Mouse (Mus musculus) cerebellum, postnatal 4 days (tissue): Measurements from ENCODE around the gene Ofd1.

ENCODE experiments used
- DNase-seq, 2 experiments: peaks; one replicate each; pipeline ENCODE4 v3.0.0; 2022; ENCODE audit warnings: low spot score in 2 of 2, mixed read lengths in 1 of 2

Gene Ofd1

GRCm38 (mm10) chrX:166440616-166441063, at the start of gene Ofd1:
TSS of gene Ofd1 (minus strand) at chrX:166440704.
- DNase-seq: peak; percentile 62 to 87

GRCm38 (mm10) chrX:166479365-166479983, 39.0 kb upstream of the Ofd1 start, which contains the start of gene Rab9:
TSS of gene Rab9 (minus strand) at chrX:166479867.
- DNase-seq: peak; percentile 66 to 84

- peak in 1 of 2 experiments; percentile 3 for DNase-seq
Observed at GRCm38 (mm10) chrX:166478631-166479364, 38.3 kb upstream of the Ofd1 start.

GRCm38 (mm10) chrX:166477393-166477792, 36.9 kb upstream of the Ofd1 start:
- no peak for DNase-seq

- DNase-seq: no peak
Observed at GRCm38 (mm10) chrX:166472612-166473011, 32.1 kb upstream of the Ofd1 start.

- DNase-seq: no peak
Observed at GRCm38 (mm10) chrX:166468321-166468720, 27.8 kb upstream of the Ofd1 start.

- DNase-seq: no peak
Observed at GRCm38 (mm10) chrX:166455525-166455924, 15.0 kb upstream of the Ofd1 start.

- no peak for DNase-seq
Observed at GRCm38 (mm10) chrX:166454331-166454730, 13.8 kb upstream of the Ofd1 start.

- no peak for DNase-seq
Observed at GRCm38 (mm10) chrX:166453532-166453931, 13.0 kb upstream of the Ofd1 start.

- DNase-seq: no peak
Observed at GRCm38 (mm10) chrX:166444552-166444951, 4.0 kb upstream of the Ofd1 start.

- DNase-seq: no peak
Observed at GRCm38 (mm10) chrX:166440036-166440615, 378 bp downstream of the Ofd1 start, which contains the start of gene Trappc2. TSS of gene Trappc2 (plus strand) at chrX:166440574.

- no peak for DNase-seq
Observed at GRCm38 (mm10) chrX:166434812-166435211, 5.7 kb downstream of the Ofd1 start.

GRCm38 (mm10) chrX:166416196-166416595, 24.3 kb downstream of the Ofd1 start:
- DNase-seq: peak in 1 of 2 experiments; percentile 9

GRCm38 (mm10) chrX:166407865-166408264, 32.6 kb downstream of the Ofd1 start:
- DNase-seq: no peak

GRCm38 (mm10) chrX:166393753-166394152, 46.8 kb downstream of the Ofd1 start:
- DNase-seq: no peak

GRCm38 (mm10) chrX:166386656-166387055, 53.8 kb downstream of the Ofd1 start:
- no peak for DNase-seq

- DNase-seq: no peak
Observed at GRCm38 (mm10) chrX:166384935-166385334, 55.6 kb downstream of the Ofd1 start.

GRCm38 (mm10) chrX:166383606-166384005, 56.9 kb downstream of the Ofd1 start:
- no peak for DNase-seq

- DNase-seq: no peak
Observed at GRCm38 (mm10) chrX:166378652-166379051, 61.9 kb downstream of the Ofd1 start.

- peak in 1 of 2 experiments; percentile 21 for DNase-seq
Observed at GRCm38 (mm10) chrX:166376681-166377328, 63.7 kb downstream of the Ofd1 start.

- DNase-seq: no peak
Observed at GRCm38 (mm10) chrX:166365458-166366213, 74.9 kb downstream of the Ofd1 start.
